Mouse (Mus musculus): ENCODE measurements around the gene Lsm12. TPM values are rescaled to one million over a fixed set of nuclear protein-coding genes. Genes with fewer than 3 reads are reported as not detected.

Gene Lsm12
- polyA plus RNA-seq, 1 experiment from 2014 or later = 158 TPM

DNA sequence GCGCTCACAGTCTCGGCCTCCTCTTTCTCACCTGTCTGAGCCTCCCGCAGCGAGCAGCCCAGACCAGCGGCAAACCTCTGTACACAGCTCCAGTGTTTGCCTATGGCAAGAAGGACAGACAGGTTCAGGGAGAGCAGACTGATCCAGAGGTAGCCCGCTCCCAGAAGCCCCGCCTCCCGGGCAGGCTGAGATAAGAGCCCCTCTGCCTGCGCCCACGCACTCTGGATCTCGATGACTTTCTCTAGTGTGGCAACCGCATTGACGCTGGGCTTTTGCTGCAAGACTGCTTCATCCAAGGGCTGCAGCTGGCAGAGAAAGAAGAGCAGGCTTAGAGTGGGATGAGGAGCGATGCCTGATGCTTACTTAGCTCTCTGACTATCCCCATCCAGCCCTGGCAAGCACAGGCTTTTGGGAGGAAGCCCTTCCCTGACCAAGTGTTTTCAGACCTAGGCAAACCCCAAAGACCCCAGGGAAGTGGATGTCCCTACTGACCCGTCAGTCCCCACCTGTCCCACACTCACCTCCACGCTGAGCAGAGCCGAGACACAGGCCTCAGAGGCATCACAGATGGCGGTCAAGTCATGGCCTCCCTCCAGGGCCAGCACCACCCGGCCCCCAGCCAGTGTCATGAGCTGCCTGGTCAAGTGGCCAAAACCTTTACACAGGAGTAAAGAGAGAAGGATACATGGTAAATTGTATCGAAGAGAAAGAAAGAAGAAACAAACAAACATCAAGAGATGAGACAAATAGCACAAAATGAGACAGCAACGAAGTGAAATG is 11.1 kb upstream of the Lsm12 start:
- H3K9ac ChIP-seq = no peak overlapping the region
- H3K4me1 ChIP-seq = peaks cover 2% of the 10 kb centered on the region
- H3K4me2 ChIP-seq = no peak overlapping the region
- no peak overlapping the region for H3K27ac ChIP-seq
- no peak for ATAC-seq
- WGBS = 90% methylated on average over 21 of the region's 21 CpGs
- peaks cover 83% of the 10 kb centered on the region for H3K36me3 ChIP-seq (ENCODE audit: poor library complexity, severe bottlenecking)
- H3K27me3 ChIP-seq = no peaks in the 10 kb centered on the region
- H3K9me3 ChIP-seq (replicated peaks) = no peaks in the 10 kb centered on the region
- no peak overlapping the region for H3K4me3 ChIP-seq

DNA sequence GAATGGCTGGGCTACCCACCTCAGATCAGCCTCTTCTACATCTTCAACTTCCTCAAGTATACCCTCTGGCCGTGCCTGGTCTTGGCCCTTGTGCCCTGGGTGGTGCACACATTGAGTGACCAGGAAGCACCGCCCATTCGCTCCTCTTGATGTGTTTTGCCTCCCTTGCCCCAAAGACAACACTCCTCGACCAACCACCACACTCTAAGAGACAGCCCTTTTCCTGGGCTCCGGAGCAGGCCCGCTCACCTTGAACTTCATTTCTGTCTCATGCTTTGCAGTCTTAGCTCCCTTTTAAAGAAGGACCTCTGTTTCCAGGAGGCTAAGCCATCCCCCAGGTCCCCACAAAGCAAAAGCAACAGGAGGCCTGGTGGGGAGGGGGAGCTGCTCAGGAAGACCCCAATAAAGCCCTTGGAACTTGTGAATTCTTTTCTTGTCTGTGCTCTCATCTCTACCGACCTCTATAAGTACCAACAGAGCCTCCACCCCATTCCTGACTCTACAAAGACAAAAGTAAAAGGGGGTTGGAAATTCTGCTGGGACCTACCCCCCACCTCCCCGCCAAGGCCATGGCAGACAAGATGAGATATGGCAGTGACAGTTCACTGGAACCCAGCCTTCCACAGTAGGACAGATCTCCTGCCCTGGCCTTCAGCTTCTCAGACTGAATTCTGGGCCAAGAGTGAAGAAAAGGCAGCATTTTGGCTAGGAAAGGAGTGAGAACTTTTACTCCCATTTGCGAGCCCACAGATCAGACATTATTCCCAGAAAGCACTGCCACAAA is 8.8 kb upstream of the Lsm12 start:
- 86% methylated on average over 9 of the region's 9 CpGs for WGBS
- H3K36me3 ChIP-seq (ENCODE audit: poor library complexity, severe bottlenecking) = peaks cover 60% of the 10 kb centered on the region
- ATAC-seq = no peak

DNA sequence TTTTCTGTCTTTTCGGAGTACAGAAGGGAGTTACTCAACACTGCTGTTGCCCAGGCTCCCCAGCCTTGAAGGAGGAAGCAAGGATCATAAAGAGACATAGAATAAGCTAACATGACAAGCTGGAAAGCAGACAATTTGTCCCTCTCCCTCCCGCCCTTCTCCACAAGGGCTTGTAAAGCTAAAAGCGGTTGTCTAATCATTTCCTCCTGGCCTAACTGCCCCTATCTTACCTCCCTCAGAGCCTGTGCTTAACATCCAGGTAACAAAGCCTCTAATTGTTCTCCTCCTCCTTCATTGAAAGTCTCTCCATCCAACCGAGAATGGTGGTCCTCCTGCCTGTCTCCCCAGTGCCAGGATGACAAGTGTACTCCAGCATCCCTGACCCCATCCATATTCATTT is 5.8 kb upstream of the Lsm12 start:
- Histone ChIP-seq H3K27ac (no peak overlapping the region), H3K4me2 (peak overlapping the region; percentile 72), H3K4me3 (peak overlapping the region; percentile 52), H3K27me3 (no peaks in the 10 kb centered on the region), H3K9me3 (replicated peaks) (no peaks in the 10 kb centered on the region), H3K9ac (peak overlapping the region; percentile 26), H3K36me3 (ENCODE audit: poor library complexity, severe bottlenecking) (peaks cover 30% of the 10 kb centered on the region), H3K4me1 (peaks cover 21% of the 10 kb centered on the region)
- 49% methylated on average over 4 of the region's 4 CpGs for WGBS
- ATAC-seq = no peak

More for the DNA sequence above, 8.8 kb upstream of the Lsm12 start:
- H3K4me2 ChIP-seq = no peak overlapping the region
- H3K27ac ChIP-seq = no peak overlapping the region
- H3K4me3 ChIP-seq = no peak overlapping the region
- no peaks in the 10 kb centered on the region for H3K9me3 ChIP-seq (replicated peaks)
- no peak overlapping the region for H3K9ac ChIP-seq
- no peaks in the 10 kb centered on the region for H3K27me3 ChIP-seq
- peaks cover 21% of the 10 kb centered on the region for H3K4me1 ChIP-seq

DNA sequence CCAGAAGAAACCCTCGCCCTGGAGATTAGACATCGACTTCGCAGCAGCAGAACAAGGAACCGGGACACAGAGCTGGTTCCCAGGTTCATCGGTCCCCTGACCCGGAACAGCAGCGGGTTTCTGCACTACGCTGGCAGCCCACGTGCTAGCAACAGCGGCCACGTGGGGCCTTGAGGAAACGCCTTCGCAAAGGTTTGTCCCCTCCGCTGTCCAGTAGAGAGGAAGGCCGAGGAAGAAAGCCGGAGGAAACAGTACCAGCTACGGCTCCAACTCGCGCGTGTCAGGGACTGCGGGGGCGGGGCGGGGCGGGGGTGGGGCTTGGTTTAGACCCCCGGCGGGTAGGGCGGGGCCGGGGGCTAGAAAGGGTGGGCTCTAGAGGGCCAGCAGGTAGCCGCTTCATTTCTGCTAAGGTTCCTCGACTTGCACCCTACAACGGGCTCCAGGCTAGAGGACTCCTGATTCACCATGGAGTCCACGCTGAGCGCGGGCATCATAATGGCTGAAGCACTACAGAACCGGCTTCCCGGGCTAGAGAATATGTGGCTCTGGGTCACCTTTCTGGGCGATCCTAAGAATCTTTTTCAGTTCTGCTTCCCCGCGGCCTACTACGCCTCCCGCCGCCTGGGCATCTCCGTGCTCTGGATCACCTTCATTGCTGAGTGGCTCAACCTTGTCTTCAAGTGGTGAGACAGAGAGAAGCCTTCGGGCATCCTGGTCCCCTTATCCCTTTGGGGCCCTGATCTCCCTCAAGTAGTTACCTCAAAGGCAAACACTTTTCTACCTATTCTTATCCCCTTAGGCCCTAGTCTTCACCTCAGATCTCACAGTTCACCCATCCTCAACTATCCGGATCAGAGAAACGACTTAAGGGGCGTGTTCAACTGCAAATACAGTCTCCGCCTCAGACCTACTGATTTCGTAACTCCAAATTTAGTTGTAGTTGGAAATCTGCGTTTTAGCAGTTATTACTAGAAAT is 4.7 kb upstream of the Lsm12 start, which contains the start of gene G6pc3:
G6pc3 (plus strand) TSS at position 160 of the 976 bp plus-strand sequence.
- H3K36me3 ChIP-seq (ENCODE audit: poor library complexity, severe bottlenecking) = peaks cover 19% of the 10 kb centered on the region
- WGBS = 2% methylated on average over 50 of the region's 50 CpGs

DNA sequence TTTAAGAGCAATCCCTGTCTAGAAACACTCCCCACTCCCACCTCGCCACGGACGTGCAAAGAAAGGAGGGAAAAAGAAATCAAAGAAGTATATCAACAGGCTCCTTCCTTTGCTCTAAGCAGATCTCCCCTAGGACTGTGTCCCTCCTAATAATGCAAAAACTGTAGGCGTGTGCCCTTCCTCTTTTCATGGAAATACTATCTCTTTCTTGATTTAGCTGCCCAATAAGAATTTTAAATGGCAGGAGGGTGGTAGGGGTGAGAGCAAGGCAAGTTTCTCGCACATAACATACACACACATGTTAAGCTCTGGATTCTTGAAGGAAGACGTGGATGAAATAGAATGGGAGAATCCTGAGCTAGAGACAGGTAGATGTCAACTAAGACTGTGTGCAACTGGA is 3.9 kb upstream of the Lsm12 start:
- H3K27ac ChIP-seq = 0 out of 2 replicates have a peak overlapping the region, but pooled peaks have one; percentile 1
- H3K9ac ChIP-seq = peak overlapping the region; percentile 70
- WGBS = 74% methylated on average over 6 of the region's 6 CpGs
- peak overlapping the region; percentile 52 for H3K4me3 ChIP-seq
- H3K9me3 ChIP-seq (replicated peaks) = no peaks in the 10 kb centered on the region
- peaks cover 11% of the 10 kb centered on the region for H3K36me3 ChIP-seq (ENCODE audit: poor library complexity, severe bottlenecking)
- H3K4me2 ChIP-seq = peak overlapping the region; percentile 72
- no peaks in the 10 kb centered on the region for H3K27me3 ChIP-seq
- peaks cover 29% of the 10 kb centered on the region for H3K4me1 ChIP-seq
- no peak for ATAC-seq

More for the DNA sequence above, 4.7 kb upstream of the Lsm12 start, which contains the start of gene G6pc3:
- peak within 1 kb of the TSS; percentile 72 for H3K4me2 ChIP-seq
- peaks cover 25% of the 10 kb centered on the region for H3K4me1 ChIP-seq
- H3K9me3 ChIP-seq (replicated peaks) = no peaks in the 10 kb centered on the region
- H3K4me3 ChIP-seq = peak within 1 kb of the TSS; percentile 52
- peak within 1 kb of the TSS; percentile 70 for H3K9ac ChIP-seq
- 0 out of 2 replicates have a peak within 1 kb of the TSS, but pooled peaks have one; percentile 49 for H3K27ac ChIP-seq
- H3K27me3 ChIP-seq = no peaks in the 10 kb centered on the region
- peak; percentile 83 for ATAC-seq

DNA sequence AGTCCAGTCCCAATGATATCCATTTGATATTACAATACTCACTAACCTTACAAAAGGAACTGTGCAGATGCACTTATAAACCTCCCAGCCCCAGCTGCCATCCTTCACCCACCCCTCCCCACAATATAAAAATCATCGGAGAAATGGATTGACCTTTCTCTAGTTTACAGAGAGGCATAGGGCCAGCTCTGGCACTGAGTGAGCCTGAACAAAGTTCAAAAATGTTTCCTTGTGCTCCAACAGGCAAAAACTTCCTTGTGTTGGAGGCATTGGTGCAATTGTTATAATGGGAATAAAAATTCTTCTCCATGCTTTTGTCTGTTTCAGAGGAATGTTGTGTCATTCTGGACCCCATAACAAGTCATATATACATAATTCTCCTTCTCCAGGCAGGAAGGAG is 1.1 kb upstream of the Lsm12 start:
- 79% methylated on average over 1 of the region's 1 CpGs for WGBS
- ATAC-seq = no peak
- H3K4me1 ChIP-seq = peaks cover 38% of the 10 kb centered on the region
- H3K36me3 ChIP-seq (ENCODE audit: poor library complexity, severe bottlenecking) = peaks cover 13% of the 10 kb centered on the region
- no peaks in the 10 kb centered on the region for H3K27me3 ChIP-seq
- no peak overlapping the region for H3K4me3 ChIP-seq
- no peak overlapping the region for H3K27ac ChIP-seq
- no peak overlapping the region for H3K9ac ChIP-seq
- H3K9me3 ChIP-seq (replicated peaks) = no peaks in the 10 kb centered on the region
- no peak overlapping the region for H3K4me2 ChIP-seq

DNA sequence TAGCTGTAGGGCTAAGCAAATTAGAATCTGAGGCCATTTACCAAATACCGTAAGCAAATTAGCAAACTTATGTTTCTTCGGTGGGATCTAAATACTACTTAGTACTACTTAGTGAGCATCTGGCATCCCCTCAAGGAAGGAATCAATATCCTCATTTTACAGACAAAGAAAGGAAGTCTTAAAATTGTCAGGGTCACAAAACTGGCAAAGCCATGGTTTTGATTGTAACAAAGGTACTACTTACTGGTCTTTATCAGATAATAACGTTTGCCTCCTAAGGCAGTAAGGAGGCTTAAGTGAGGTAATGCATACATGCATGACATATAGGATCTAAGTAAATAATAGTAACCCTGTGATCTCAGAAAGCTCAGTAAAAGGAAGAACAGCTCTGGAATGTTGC is 581 bp upstream of the Lsm12 start:
- 61% methylated on average over 3 of the region's 3 CpGs for WGBS
- peak overlapping the region; percentile 96; the same call in 1 of the 2 replicates for H3K27ac ChIP-seq
- H3K4me1 ChIP-seq = peaks cover 32% of the 10 kb centered on the region
- H3K27me3 ChIP-seq = no peaks in the 10 kb centered on the region
- peak overlapping the region; percentile 89 for H3K4me2 ChIP-seq
- peaks cover 19% of the 10 kb centered on the region for H3K36me3 ChIP-seq (ENCODE audit: poor library complexity, severe bottlenecking)
- ATAC-seq = no peak
- H3K4me3 ChIP-seq = peak overlapping the region; percentile 92
- H3K9ac ChIP-seq = peak overlapping the region; percentile 92; the same call in 1 of the 2 replicates
- no peaks in the 10 kb centered on the region for H3K9me3 ChIP-seq (replicated peaks)

DNA sequence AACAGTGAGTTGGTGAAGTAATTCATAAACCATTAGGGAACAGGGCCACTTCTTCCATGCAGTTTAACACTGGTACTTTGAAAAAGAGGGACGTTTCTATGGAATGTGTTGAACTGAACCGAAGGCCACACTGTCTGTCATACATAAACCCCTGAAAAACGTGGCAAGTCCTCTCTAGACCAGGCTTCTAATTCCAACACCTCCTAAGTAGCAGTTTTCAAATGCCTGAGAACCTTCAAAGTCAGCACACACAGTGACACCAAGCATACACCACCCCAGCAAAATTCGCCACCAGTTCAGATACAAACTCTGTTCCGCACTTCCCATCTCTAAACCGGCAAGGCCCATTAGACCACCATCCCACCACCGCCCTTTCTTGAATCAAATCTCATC is 847 bp downstream of the Lsm12 start:
- peak overlapping the region; percentile 96 for H3K27ac ChIP-seq
- 6% methylated on average over 7 of the region's 7 CpGs for WGBS
- H3K36me3 ChIP-seq (ENCODE audit: poor library complexity, severe bottlenecking) = peaks cover 30% of the 10 kb centered on the region
- H3K9me3 ChIP-seq (replicated peaks) = no peaks in the 10 kb centered on the region
- peak overlapping the region; percentile 89 for H3K4me2 ChIP-seq
- H3K27me3 ChIP-seq = no peaks in the 10 kb centered on the region
- H3K4me3 ChIP-seq = peak overlapping the region; percentile 92
- H3K9ac ChIP-seq = peak overlapping the region; percentile 92
- no peak for ATAC-seq
- H3K4me1 ChIP-seq = peaks cover 23% of the 10 kb centered on the region

DNA sequence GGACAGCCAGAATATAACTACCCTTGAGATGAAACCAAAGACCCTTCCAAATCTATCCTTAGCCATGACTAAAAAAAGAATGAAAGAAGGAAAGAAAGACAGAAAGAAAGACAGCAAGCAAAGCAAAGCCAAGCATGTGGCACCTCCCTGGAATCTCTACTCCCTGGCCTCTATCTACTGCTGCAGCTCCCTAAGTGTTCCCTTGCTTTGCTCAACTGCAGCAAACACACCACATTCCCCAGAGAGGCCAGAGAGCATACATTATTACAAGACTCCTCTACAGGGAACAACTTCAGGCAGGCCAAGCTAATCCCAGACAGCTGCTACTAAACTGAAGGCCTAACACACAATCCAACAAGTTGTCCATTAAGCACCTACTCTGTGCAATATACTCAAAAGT is 5.3 kb downstream of the Lsm12 start:
- no peak overlapping the region for H3K4me2 ChIP-seq
- no peak overlapping the region for H3K27ac ChIP-seq
- H3K9ac ChIP-seq = no peak overlapping the region
- no peak for ATAC-seq
- no peaks in the 10 kb centered on the region for H3K9me3 ChIP-seq (replicated peaks)
- H3K36me3 ChIP-seq (ENCODE audit: poor library complexity, severe bottlenecking) = peaks cover 63% of the 10 kb centered on the region
- H3K4me1 ChIP-seq = peaks cover 15% of the 10 kb centered on the region
- no peak overlapping the region for H3K4me3 ChIP-seq
- H3K27me3 ChIP-seq = no peaks in the 10 kb centered on the region

DNA sequence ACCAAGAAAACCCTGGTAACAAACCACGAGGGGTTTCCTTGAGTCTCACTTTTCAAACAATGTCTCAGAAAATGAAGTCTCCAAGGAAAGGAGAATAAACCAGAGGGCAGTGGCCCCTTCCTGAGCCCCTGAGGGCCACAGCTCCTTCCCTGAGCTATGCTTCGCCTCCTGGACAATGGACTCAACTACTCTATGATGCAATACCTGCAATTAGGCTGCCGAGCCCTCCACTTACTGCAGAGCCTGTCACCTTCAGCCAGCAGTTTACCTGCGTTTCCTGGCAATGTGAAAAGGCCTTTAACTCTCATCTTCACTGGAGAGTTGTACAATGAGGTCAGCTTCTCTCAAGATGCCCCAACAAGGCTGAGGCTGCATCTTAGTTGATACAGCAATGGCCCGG is 16.4 kb downstream of the Lsm12 start:
- WGBS = 90% methylated on average over 5 of the region's 5 CpGs
- Histone ChIP-seq H3K4me1 (0 out of 2 replicates have a peak, but pooled peaks cover 5% of the 10 kb centered on the region), H3K36me3 (ENCODE audit: poor library complexity, severe bottlenecking) (peaks cover 64% of the 10 kb centered on the region), H3K9ac (no peak overlapping the region), H3K27ac (no peak overlapping the region), H3K4me3 (no peak overlapping the region), H3K27me3 (no peaks in the 10 kb centered on the region), H3K4me2 (no peak overlapping the region), H3K9me3 (replicated peaks) (no peaks in the 10 kb centered on the region)
- no peak for ATAC-seq

DNA sequence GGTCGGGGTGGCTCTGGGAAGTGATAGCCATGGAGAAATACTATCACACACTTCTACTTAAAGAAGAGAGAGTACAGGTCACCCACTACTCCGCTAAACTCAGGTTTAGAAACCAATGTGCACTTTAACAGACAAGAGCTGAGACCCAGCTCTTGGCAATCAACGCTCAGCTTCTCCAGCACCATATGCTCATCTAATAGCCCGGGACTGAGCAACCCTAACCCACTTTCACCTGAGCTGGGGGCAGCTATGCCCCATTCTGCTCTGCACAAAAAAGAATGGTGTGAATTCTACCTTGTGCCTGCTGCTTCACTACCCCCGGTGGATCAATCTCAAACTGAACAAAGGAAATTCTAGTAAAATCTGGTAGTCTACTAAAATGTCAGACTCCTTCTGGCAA is 17.6 kb downstream of the Lsm12 start:
- no peaks in the 10 kb centered on the region for H3K9me3 ChIP-seq (replicated peaks)
- WGBS = 93% methylated on average over 5 of the region's 5 CpGs
- no peak for ATAC-seq
- peaks cover 73% of the 10 kb centered on the region for H3K36me3 ChIP-seq (ENCODE audit: poor library complexity, severe bottlenecking)
- H3K9ac ChIP-seq = no peak overlapping the region
- 0 out of 2 replicates have a peak, but pooled peaks cover 5% of the 10 kb centered on the region for H3K4me1 ChIP-seq
- H3K4me2 ChIP-seq = no peak overlapping the region
- no peaks in the 10 kb centered on the region for H3K27me3 ChIP-seq
- H3K27ac ChIP-seq = 0 out of 2 replicates have a peak overlapping the region, but pooled peaks have one; percentile 12
- no peak overlapping the region for H3K4me3 ChIP-seq
